7 mouse cellular contexts compared by ENCODE assay signal in the genomic region with DNA sequence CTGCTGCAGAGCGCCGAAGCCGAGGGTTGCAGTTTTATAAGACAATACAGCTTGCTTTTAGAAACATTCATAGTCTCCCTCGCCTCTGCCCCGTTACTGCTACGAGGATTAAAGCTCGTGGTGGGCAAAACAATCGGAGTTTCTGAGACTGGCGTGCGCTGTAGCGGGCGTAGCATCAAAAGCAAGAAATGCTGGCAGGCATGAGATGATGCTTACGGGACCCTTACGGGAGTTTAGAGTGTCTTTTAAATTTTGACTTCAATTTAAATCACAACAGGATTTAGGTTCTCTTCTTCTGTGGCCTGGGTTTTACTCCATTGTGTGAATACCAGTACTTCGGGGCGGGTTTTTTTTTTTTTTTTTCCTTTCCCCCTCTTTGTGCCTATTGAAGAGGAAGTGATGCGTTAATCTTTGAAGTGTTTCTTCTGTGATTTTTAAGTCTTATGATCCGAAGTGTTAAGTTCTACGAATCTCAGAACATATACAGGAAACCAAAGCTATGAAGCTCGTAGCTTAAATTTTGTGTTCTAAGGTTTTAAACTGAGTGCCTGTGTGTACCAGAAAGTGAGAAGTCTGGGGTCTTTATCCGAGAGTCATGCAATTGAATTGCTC. TPM values are rescaled to one million over a fixed set of nuclear protein-coding genes. Genes with fewer than 3 reads are reported as not detected.
DNase-seq lines count a peak whose midpoint lies in the region; ATAC-seq lines count a peak whose summit lies in the region.

No protein-coding gene starts in this region.

- no peaks in the 10 kb centered on the region for H3K27me3 ChIP-seq in forebrain, embryonic 10.5 days (ENCODE audit: poor library complexity, severe bottlenecking)
- no peaks in the 10 kb centered on the region for H3K27me3 ChIP-seq in liver, embryonic 11.5 days (replicated peaks; ENCODE audit: control insufficient read depth, insufficient read depth, low read length)

- peak overlapping the region; percentile 99 for H3K27ac ChIP-seq in forebrain, embryonic 10.5 days
- peak overlapping the region; percentile 97 for H3K27ac ChIP-seq in liver, embryonic 11.5 days (ENCODE audit: low read depth, low read length)

- H3K9ac ChIP-seq in liver, embryonic 11.5 days (ENCODE audit: low read depth, low read length) = peak overlapping the region; percentile 92

- H3K4me2 ChIP-seq in liver, embryonic 11.5 days = peak overlapping the region; percentile 77

- peaks cover 57% of the 10 kb centered on the region for H3K4me1 ChIP-seq in forebrain, embryonic 10.5 days
- peaks cover 8% of the 10 kb centered on the region for H3K4me1 ChIP-seq in liver, embryonic 11.5 days (replicated peaks; ENCODE audit: control insufficient read depth, insufficient read depth, low read length)

- under 1% methylated on average over 21 of the region's 21 CpGs for WGBS in forebrain, embryonic 10.5 days
- WGBS in liver, embryonic 11.5 days = 3% methylated on average over 21 of the region's 21 CpGs

- ATAC-seq in liver, embryonic 11.5 days (replicated peaks; ENCODE audit: low FRiP score) = 0 out of 2 replicates have a peak, but pooled peaks have one; percentile 3

- DNase-seq in 3T3-L1 (ENCODE audit: low read depth, low spot score) = peak; percentile 58
- DNase-seq in A20 (ENCODE audit: low read depth, low spot score) = peak; percentile 69
- no peak for DNase-seq in forebrain, embryonic 10.5 days (ENCODE audit: extremely low spot score, low spot score)
- DNase-seq in liver, embryonic 11.5 days (ENCODE audit: low spot score) = no peak
- DNase-seq in left cerebral cortex, adult 8-10 months (ENCODE audit: low spot score in 2 of 2) = no peak
- no peak for DNase-seq in ovary, postnatal 14 days (ENCODE audit: low spot score)
- no peak for DNase-seq in kidney, postnatal 25 days

- peak overlapping the region; percentile 89 for H3K4me3 ChIP-seq in forebrain, embryonic 10.5 days
- H3K4me3 ChIP-seq in liver, embryonic 11.5 days (ENCODE audit: low read depth, low read length) = peak overlapping the region; percentile 86

- 0 out of 2 replicates have a peak, but pooled peaks cover 1% of the 10 kb centered on the region for H3K36me3 ChIP-seq in forebrain, embryonic 10.5 days (replicated peaks)
- H3K36me3 ChIP-seq in liver, embryonic 11.5 days (ENCODE audit: control insufficient read depth, insufficient read depth, low read length) = no peaks in the 10 kb centered on the region

- H3K9me3 ChIP-seq in forebrain, embryonic 10.5 days = no peaks in the 10 kb centered on the region
- H3K9me3 ChIP-seq in liver, embryonic 11.5 days (ENCODE audit: control insufficient read depth, low read length) = no peaks in the 10 kb centered on the region

RNA-seq across cellular contexts. Expression of gene Rcbtb1, which starts 0.7 kb away (rescaled TPM):
- polyA plus RNA-seq in forebrain, embryonic 10.5 days (2016; fragmentation: Nextera tagmentation; extraction: Ambion mirVana) = 121 and 127 TPM in 2 replicates
- 54.0 and 55.5 TPM in 2 replicates for polyA plus RNA-seq in liver, embryonic 11.5 days (2014; fragmentation: Nextera tagmentation; extraction: Ambion mirVana)
- total RNA-seq in left cerebral cortex, adult 8-10 months (2022) = 10 to 100 TPM; 39.1 to 44.2 (median 40.2) TPM

RNA-seq across cellular contexts. Expression of gene Gm5142, which starts 23.2 kb away (rescaled TPM):
- polyA plus RNA-seq in forebrain, embryonic 10.5 days (2016; fragmentation: Nextera tagmentation; extraction: Ambion mirVana) = not detected in 2 replicates
- polyA plus RNA-seq in liver, embryonic 11.5 days (2014; fragmentation: Nextera tagmentation; extraction: Ambion mirVana) = not detected in 2 replicates
- not detected for total RNA-seq in left cerebral cortex, adult 8-10 months (2022)

RNA-seq across cellular contexts. Expression of gene Gm6904, which starts 58.3 kb away (rescaled TPM):
- not detected in 2 replicates for polyA plus RNA-seq in forebrain, embryonic 10.5 days (2016; fragmentation: Nextera tagmentation; extraction: Ambion mirVana)
- not detected in 2 replicates for polyA plus RNA-seq in liver, embryonic 11.5 days (2014; fragmentation: Nextera tagmentation; extraction: Ambion mirVana)
- under 1 TPM in 1 of 4 experiments, not detected in 3; 0.81 TPM for total RNA-seq in left cerebral cortex, adult 8-10 months (2022)

RNA-seq across cellular contexts. Expression of gene 1700129C05Rik, which starts 59.0 kb away (rescaled TPM):
- polyA plus RNA-seq in forebrain, embryonic 10.5 days (2016; fragmentation: Nextera tagmentation; extraction: Ambion mirVana) = not detected in 2 replicates
- not detected in 2 replicates for polyA plus RNA-seq in liver, embryonic 11.5 days (2014; fragmentation: Nextera tagmentation; extraction: Ambion mirVana)
- not detected for total RNA-seq in left cerebral cortex, adult 8-10 months (2022)

Comparison
In these comparisons a context has a peak if more than half of its experiments do, and no peak if none do; other contexts are left out.
1. DNase-seq: peak in 3T3-L1 (single experiment) and A20 (single experiment); none in forebrain, embryonic 10.5 days (single experiment), liver, embryonic 11.5 days (single experiment), left cerebral cortex, adult 8-10 months (0 of 2), ovary, postnatal 14 days (single experiment) and kidney, postnatal 25 days (0 of 2).